Mouse (Mus musculus) T-helper 1 cell (primary cell): ENCODE measurements around the gene Klf7.

Source experiments
- in situ Hi-C: fragments of 300-600 bp; cut with MboI, MseI; formaldehyde crosslinking; loops from one replicate; pipeline ENCODE4 v1.15.1; 2025; ENCODE audit warnings: high pct_unique_total_duplicates

Klf7 gene

DNA sequence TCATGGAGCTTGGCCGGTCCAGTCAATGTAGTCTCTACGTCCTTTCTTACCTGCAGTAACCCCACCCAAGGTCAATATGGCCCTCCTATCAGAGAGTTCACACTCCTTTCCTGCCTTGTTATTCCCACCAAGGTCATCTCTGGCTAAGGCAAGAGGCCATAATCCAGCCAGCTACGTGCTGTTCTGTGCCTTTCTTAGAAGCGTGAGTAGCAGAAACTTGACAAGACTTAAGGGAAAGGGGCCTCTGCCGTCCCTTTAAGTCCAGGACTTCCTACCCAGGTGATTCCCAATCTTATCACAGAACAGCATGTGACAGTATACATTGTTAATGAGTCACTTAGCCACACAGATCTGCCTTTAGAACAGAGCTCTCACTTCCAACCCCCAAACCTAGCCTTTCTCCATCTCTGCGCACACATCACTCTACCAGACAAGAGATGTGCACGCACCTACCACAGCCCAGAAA lies 16.9 kb downstream of the Klf7 start:
- in situ Hi-C loops, result no loop called here

DNA sequence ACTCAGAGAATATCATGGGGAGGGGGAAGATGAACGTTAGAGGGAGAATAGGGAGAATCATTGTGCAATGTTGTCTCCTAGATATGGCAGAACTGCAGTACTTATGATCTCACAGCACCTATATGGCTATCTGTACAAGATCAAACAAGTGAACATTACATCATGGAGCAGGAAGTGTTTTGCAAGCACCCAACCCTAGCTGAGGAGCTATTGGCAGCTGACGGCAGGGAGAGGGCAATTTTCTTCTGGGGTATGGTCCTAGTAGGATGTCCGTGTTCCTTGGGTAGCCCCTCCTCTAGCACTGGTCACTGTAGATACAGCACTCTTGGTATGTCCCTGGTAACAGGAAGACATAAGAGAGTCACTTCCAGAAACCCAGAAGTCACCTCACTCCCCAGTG lies 17.4 kb downstream of the Klf7 start:
- in situ Hi-C loops, result no loop called here

GRCm38 (mm10) chr1:64101331-64101730 lies 20.8 kb downstream of the Klf7 start:
- in situ Hi-C loops, result no loop called here

DNA sequence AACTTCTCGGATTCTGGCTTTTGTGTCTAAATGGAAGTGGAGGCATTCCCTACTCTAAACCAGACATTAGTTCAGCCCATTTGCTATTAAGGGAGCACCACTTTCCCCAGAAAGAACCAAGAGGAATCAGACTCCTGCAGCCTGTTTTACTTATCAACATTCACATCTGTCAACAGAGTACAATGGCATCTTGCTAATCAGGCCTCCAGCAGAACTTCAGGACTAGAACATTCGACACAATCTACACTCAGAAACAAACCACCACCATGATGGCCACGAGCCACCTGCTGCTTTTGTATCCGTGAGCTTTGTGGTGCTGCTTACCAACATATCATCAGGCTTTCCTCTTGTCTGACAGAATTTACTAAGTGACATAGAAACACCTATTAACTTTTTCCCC lies 23.3 kb downstream of the Klf7 start:
- in situ Hi-C loops, result no loop called here

- in situ Hi-C loops, result no loop called here
These were observed 24.3 kb downstream of the Klf7 start for GRCm38 (mm10) chr1:64097640-64098287.

GRCm38 (mm10) chr1:64093018-64093417 lies 29.1 kb downstream of the Klf7 start:
- in situ Hi-C loops, result no loop called here

DNA sequence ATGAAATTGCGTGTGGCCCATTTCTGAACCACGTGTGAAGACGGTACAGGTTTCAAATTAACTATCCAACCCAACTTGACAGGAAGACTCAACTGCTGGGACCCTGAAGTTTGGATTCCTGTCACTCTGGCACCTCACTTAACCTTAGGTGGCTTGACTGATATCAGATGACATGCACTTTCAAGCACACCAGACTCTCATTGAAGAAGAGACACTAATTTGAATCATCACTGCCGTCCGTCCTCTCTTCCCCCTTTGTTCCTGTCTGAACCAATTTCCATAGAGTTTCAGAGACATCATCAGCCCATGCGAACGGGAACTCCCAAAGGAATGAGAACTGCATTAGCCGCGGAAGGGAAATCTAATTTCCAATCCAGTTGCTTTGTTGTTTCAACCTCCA lies 30.5 kb downstream of the Klf7 start:
- in situ Hi-C loops, result no loop called here

DNA sequence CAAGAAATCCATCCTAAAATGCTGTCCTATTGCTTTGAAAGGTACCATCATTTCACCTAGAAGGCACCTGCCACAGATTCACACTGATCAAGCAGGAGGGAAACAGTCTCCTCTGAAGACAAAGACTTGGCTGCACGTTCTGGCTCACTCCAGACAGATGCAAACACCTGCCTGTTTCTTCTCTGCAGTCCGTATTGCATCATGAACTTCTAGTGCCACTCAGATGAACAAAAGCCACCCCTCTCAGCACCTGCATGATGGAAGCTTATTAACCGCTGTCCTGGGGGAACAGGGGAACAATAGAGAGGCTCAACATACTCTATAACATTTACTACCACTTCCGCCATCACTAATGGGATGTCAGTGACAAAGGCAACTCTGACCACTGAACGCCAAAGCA lies 31.5 kb downstream of the Klf7 start:
- in situ Hi-C loops, result no loop called here

DNA sequence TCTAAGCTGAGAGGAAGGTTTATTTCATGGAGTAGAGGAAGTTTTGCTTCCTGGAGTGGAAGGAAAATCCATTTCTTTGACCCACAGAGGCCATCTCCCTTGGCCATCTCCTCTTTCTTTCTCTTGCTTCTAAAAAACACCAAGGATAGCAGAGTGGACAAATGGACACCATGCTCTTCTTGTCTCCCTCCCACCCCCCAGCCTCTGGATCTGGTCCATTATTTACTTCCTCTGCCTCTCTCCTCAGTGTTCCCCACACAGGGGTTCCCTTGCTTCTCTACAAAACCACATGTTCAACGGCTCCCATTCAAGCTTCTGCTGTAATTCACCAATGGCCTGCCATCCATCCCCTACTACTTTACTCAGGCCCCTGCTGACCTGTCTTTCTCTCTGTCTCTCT lies 32.4 kb downstream of the Klf7 start:
- in situ Hi-C loops, result no loop called here

GRCm38 (mm10) chr1:64088604-64089320 lies 33.3 kb downstream of the Klf7 start:
- in situ Hi-C loops, result no loop called here

- in situ Hi-C loops, result no loop called here
These were observed 34.2 kb downstream of the Klf7 start for GRCm38 (mm10) chr1:64087657-64088603.

DNA sequence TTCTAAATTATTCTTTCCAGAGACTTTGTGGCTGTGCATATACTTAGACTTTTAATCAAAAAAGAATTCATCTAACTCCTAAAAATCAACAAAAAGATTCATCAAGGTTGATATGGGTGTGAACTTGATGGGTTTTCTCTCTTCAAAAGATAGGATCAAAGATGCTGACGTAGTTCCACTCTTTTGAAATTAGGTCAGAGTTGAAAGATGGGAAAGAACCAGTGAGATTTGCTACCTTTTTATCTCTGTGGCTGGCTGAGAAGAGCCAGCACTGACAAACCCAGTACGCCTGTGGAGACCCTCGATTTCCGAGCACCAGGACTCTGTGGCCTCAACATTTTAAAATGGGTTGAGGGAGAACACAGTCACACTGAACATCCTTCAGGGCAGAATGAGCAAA lies 36.2 kb downstream of the Klf7 start:
- in situ Hi-C loops, result no loop called here

- in situ Hi-C loops, result no loop called here
These were observed 36.7 kb downstream of the Klf7 start for GRCm38 (mm10) chr1:64085361-64085760.

DNA sequence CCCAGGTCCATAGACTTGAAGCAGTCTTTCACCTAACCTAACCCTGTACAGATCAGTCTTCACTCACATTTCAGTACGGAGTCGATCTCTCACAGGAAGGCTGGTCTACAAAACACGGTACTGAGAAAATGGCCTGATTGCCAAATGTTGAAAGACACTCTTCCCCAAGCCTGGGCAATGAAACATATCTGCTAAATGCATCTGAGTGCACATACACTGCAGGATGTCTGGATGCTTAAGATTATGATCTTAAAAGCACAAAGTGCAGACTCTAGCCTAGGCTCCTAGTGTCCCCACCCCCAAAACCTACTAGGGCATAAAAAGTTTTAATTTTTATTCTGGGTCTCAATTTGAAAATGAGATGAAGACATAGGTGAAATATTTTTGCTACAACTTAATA lies 37.4 kb downstream of the Klf7 start:
- in situ Hi-C loops, result no loop called here

- in situ Hi-C loops, result no loop called here
These were observed 40.3 kb downstream of the Klf7 start for GRCm38 (mm10) chr1:64081791-64082190.

DNA sequence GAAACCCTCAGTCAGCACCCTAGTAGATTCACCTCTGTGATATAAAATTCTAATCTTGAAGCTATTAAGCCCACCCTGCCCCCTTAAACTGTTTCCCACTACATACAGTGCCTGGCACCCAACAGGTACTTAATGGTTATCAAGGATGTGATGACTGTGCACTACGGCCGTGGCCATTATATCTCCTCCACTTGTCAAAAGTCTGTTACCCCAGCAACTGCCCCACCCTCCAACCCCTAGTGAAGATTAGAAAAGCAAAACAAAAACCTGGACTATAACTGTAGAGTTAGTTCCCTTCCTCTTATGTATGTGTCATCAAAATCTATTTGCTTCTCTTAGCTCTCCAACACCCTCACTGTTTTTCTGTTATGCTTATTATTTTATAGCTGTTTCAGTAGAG lies 40.9 kb downstream of the Klf7 start:
- in situ Hi-C loops, result no loop called here

DNA sequence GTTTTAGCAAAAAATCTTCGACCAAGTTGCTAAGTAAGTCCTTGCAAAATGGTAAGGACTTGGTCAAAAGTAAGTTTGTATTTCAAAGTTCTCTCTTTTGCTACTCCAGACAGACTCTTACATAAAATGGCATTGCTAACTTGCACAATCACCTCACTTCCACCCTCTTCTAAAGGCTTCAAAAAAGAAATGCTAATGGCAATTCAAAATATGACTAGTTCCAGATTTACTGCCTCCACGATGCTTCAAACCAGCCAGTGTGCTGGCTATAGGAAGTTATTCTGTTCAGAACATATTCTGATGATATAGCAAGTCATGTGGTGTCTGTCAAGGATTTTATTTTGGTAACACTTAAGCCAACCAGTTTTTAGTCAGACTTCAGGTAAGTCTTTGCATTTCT lies 41.8 kb downstream of the Klf7 start:
- in situ Hi-C loops, result no loop called here

GRCm38 (mm10) chr1:64078747-64079211 lies 43.3 kb downstream of the Klf7 start:
- in situ Hi-C loops, result no loop called here

GRCm38 (mm10) chr1:64078011-64078746 lies 43.9 kb downstream of the Klf7 start:
- in situ Hi-C loops, result no loop called here

GRCm38 (mm10) chr1:64074051-64074450 lies 48.0 kb downstream of the Klf7 start:
- in situ Hi-C loops, result loop anchor here (25.0 kb wide), 1 partner anchor 1612 kb away; no protein-coding TSS in a partner anchor

DNA sequence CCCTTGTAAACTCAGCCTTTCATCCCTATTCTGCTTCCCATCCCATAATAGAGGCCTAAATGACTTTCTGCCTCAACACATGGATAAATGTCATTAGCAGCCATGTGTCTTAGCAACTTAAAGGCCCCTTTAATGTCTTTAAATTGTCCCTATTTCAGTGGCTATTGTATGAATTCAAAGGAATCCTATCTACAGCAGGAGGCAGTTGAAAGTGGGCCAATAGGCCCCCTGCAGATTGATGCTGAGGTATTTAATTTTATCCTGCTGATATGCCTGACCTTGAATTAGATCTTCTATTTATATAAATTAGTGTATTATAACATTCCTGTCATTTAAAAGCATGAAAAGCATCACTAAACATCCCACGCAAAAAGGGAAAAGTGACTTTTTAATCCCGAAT lies 51.1 kb downstream of the Klf7 start:
- in situ Hi-C loops, result loop anchor here (25.0 kb wide), 1 partner anchor 1609 kb away; no protein-coding TSS in a partner anchor
